Mouse (Mus musculus): ENCODE measurements at regions not wholly inside any gene's neighbourhood (a gene's known extent, or its start where the extent isn't known, plus 50 kb on each side); places are given as distances from the start of the nearest gene placed in this dataset.
A peak's percentile ranks its signal among the peaks of the same experiment; 100 is the strongest.

GRCm38 (mm10) chr2:174848981-174849681 lies 88.7 kb downstream of the Edn3 start:
- DNase-seq = no peak

DNA sequence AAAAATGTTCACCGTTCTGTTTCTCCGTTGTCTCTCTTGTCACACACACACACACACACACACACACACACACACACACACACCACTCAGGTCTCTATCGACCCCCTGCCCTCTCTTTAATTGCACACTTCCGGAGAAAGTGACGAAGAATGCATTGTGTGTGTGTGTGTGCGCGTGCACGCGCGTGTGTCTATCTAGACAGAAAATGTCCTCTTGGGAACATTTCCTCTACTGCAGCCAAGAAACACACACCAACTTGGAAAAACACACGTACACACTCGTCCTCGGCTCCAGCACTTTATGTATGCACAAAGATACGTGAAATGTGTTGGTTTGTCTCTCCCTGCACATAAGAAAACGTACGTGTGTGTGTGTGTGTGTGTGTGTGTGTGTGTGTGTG lies 90.4 kb downstream of the Edn3 start:
- no peak for DNase-seq

DNA sequence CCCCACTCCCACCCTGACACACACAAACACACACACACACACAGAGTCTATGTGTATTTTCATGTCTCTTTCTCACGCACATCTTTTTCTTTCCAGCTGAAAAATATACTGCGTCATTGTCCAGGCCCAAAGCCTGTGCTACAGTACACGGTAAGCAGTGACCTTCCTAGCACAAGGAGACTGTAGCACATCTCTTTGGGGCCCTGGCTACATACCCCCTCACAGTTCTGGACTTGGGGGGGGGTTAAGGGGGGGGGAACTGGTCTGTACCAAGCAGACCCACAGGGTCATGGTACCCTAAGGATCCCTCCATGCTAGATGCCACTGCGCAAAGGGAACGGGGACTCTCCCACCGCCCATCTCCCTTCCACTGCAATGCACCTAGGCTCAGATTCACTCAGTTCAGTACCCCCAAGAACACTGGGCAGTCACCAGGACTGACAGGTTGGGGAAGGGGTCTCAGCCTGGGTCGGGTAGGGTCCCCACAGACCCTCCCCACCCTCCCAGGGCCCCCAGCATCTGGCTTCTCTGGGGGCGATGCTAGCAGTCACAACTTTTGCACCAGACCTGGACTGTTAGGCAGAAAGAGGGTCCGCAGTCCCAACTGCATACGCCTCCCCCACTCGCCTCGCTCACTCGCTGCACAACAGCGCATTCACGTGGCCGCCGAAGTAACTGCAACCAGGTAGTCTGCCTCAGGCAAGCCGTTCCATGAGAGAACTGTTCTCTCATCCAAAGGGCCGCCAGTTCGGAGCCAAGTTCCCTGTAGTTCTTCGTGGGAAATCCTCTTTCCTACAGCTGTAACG lies 91.3 kb downstream of the Edn3 start:
- DNase-seq = peak; percentile 78 to 85

GRCm38 (mm10) chr2:174853786-174854185 lies 93.4 kb downstream of the Edn3 start:
- DNase-seq = no peak

- DNase-seq = no peak
Measured at GRCm38 (mm10) chr2:174855548-174855947, 95.1 kb downstream of the Edn3 start.

- no peak for DNase-seq
Measured at GRCm38 (mm10) chr2:174856135-174856534, 95.7 kb downstream of the Edn3 start.

GRCm38 (mm10) chr2:174858011-174858834 lies 97.8 kb downstream of the Edn3 start:
- DNase-seq = peak; percentile 74 to 81

GRCm38 (mm10) chr2:174858835-174859215 lies 98.4 kb downstream of the Edn3 start:
- DNase-seq = no peak

DNA sequence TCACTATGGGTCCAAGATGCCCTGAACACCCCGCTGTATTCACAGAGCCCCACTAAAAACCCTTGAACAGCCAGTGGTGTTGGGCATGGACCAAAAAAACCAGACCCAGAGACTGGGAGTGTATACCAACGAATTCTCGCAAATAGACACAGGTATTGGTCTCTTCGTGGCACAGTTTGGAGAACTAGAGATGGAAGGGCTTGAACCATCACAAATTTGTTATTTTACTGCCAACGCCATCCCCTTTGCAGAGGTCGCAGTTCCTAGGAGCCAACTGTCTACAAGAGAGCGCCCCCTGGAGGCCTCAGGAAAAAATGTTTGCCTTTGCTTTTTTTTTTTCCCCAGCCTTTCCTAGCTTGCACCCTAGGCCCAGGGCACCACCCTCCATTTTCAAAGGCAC lies 99.1 kb downstream of the Edn3 start:
- peak in 1 of 2 experiments; percentile 19 for DNase-seq

DNA sequence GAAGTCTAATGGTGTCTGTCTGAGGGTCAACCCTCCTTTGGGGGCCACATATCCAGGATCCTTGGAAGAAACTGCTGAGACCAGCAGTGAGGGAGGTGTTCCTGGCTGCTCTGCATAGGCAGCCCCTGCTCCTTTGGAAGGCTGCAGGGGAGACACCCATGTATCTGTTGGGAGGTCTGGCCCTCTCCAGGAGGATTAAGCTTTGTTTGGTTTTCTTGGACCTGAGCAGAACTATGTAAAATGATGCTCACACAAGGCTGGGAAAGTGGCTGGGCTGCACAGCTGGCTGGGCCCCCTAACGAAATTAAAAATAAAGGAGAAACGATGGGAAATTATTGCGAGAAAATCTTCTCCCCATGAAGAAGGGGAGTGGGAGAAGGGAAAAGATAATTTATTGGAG lies 104.2 kb downstream of the Edn3 start:
- DNase-seq = no peak

- no peak for DNase-seq
Measured at GRCm38 (mm10) chr2:174866546-174866945, 106.1 kb downstream of the Edn3 start.

GRCm38 (mm10) chr2:174867397-174867796 lies 107.0 kb downstream of the Edn3 start:
- DNase-seq = no peak

GRCm38 (mm10) chr2:174868186-174868585 lies 107.8 kb downstream of the Edn3 start:
- DNase-seq = no peak

DNA sequence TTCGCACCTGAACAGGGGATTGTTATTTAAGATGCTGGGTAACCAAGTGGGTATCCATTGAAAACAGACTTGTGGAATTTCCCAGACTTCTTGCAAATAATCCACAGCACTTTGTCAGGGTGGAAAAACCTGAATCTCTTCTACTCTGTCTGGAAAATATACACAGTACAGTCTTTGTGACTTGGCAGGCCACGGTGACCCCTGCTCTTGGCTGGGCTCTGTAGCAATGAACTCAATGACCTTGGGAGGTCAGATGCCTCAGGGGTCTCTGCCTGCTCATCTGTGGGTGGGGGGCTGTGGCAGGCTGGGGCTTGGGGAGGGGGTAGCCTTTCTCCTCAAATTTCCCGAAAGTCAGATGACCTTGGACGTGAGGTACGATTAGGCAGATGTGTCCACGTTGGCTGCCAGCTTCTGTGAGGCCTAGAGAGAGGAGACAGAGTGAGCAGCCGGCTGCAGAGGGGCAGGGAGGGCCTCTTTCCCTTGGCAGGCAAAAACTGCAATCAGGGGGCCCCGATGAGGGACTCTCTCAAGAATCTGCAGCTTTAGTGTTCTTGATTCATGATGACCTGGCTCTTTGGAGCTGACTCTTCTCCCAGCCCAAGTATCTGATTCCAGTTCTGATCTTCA lies 108.4 kb downstream of the Edn3 start:
- peak; percentile 27 to 66 for DNase-seq

- DNase-seq = no peak
Measured at GRCm38 (mm10) chr2:174870284-174870683, 109.9 kb downstream of the Edn3 start.

GRCm38 (mm10) chr2:174871225-174871624 lies 110.8 kb downstream of the Edn3 start:
- DNase-seq = peak; percentile 19 to 44

- DNase-seq = no peak
Measured at GRCm38 (mm10) chr2:174871844-174872243, 111.4 kb downstream of the Edn3 start.

- DNase-seq = no peak
Measured at GRCm38 (mm10) chr2:174876886-174877285, 116.5 kb downstream of the Edn3 start.

DNA sequence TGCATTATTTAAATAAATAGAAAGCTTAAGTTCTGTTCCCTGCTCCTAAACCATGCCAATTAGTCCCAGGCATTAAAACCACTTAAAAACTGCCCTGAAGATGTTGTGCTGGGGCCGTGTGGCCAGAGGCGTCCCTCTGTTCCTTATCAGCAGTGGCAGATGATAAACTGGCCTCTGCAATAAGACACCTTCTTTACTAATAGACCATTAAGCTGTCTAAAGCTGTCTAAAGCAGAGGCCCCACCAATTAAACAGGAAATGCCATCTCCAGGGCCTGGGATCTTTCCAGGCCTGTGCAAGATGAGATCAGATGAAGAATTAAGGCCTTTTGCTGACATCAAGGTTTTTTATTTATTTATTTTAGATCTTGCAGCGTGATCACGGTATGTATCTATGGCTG lies 118.6 kb downstream of the Edn3 start:
- DNase-seq = peak in 1 of 2 experiments; percentile 38

- no peak for DNase-seq
Measured at GRCm38 (mm10) chr2:174880659-174881058, 120.2 kb downstream of the Edn3 start.

DNA sequence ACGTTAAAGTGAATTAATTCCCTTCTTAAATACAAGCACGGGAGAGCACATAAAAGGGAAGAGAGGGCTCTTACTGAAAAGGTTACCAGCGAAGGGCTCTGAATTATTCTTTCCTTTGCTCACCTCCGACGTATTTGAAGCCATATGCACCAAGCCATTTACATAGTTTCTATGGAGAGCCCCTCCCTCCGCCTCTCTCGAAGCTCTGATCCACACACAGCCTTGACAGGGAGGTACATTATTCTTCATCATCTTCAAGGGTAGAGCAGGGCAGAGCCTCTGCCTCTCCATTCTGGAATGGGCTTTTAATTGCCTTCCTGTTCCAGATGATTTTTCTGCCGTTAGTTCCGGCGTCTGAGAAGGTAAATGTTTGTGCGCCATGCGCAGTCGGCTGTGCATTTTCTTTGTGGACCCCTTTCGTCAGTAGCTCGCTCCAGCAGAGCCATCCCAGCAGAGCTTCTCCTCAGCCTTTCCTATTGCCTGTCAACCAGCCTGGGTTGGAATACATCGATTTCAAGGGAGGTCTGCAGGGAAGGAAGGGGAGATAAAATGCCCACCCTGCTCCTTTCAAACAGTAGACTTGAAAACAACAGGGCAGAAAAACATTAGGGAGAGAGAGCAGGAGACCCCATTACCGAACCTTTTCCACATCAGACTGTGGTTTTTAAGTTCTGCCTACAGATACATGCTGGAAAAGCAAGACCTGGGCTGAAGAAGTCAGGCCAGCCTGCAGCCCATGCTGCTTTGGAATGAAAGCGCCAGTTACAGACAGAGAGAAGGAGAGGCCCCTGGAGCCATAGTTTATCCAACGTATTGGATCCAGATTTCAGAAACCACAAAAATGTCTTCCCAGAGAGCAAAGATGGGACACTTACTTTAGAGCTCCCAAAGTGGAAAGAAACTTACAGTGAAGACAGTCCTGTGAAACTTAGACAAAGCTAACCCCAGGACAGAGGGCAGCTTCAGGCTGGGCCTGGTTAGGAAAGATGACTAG lies 124.1 kb downstream of the Edn3 start:
- no peak for DNase-seq

- DNase-seq = peak in 1 of 2 experiments; percentile 52
Measured at GRCm38 (mm10) chr2:174892658-174893057, 117.4 kb upstream of the Gm14444 start.
